8 mouse cellular contexts compared by ENCODE assay signal in the genomic region with DNA sequence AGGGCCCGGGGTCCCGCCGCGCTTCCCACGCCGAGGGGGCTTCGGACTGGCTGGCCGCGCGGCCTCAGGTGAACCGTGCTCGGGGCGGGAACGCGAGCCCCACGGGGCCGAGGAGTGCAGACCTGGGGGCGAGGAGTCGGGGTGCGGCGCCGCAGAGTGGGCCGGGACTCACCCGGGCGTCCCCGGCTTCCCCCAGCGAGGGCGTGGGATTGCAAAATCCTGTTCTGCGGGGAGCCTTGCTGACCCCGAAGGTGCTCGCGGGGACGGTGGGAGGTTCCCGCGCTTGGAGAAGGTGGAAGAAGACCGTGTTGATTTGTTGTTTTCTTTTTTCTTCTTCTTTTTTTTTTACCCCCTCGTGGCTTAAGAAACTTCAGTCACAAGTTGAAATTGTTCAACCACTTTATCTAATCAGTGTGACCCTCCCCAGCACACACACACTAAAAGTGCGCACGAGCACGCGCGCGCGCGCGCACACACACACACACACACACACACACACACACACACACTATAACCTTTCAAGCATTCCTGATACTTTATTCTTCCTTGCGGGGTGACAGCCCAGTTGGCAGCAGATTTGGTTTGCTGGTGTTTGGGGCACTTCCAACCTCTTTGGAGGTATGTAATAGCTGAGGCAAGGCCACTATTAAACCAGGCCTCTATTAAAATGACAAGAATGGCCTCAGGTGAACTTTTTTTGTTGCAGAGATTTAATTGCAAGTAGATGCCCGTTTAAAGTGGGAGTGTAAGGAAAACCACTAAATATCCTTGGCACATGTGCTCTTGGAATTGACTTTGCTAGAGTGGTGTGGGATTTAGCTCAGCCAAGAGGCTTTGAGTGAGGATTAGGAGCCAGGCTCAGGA. TPM values are rescaled to one million over a fixed set of nuclear protein-coding genes. Genes with fewer than 3 reads are reported as not detected.
DNase-seq lines count a peak whose midpoint lies in the region; ATAC-seq lines count a peak whose summit lies in the region.

No protein-coding gene starts in this region.

- peak; percentile 19 for DNase-seq in right cerebral cortex, adult 18-20 months
- no peak for DNase-seq in right cerebral cortex, postnatal 36 days (ENCODE audit: low spot score in 2 of 2)
- peak; percentile 71 for DNase-seq in cerebellum, adult 11-12 months
- DNase-seq in induced T-regulatory cell, adult 2 months (ENCODE audit: low read depth) = peak; percentile 58
- no peak for DNase-seq in liver, embryonic 13.5 days
- no peak for DNase-seq in neural tube, embryonic 11.5 days (ENCODE audit: low spot score)
- peak; percentile 33 for DNase-seq in yolk sac, embryonic 10.5 days (ENCODE audit: low spot score)

- H3K9me3 ChIP-seq in forebrain, embryonic 15.5 days = no peaks in the 10 kb centered on the region
- H3K9me3 ChIP-seq in liver, embryonic 13.5 days (replicated peaks) = no peaks in the 10 kb centered on the region
- H3K9me3 ChIP-seq in neural tube, embryonic 11.5 days (ENCODE audit: control insufficient read depth, low read length) = no peaks in the 10 kb centered on the region

- H3K9ac ChIP-seq in forebrain, embryonic 15.5 days (replicated peaks) = peak overlapping the region; percentile 76
- peak overlapping the region; percentile 92 for H3K9ac ChIP-seq in liver, embryonic 13.5 days
- peak overlapping the region; percentile 80 for H3K9ac ChIP-seq in neural tube, embryonic 11.5 days (ENCODE audit: low read length)

- no peak for ATAC-seq in forebrain, embryonic 15.5 days (replicated peaks)
- ATAC-seq in liver, embryonic 13.5 days (ENCODE audit: low read depth) = peak; percentile 1; the same call in 1 of the 2 replicates
- peak; percentile 16 for ATAC-seq in neural tube, embryonic 11.5 days (ENCODE audit: insufficient read depth, low FRiP score, low TSS enrichment)

- under 1% methylated on average over 48 of the region's 48 CpGs for WGBS in forebrain, embryonic 15.5 days
- under 1% methylated on average over 48 of the region's 48 CpGs for WGBS in liver, embryonic 13.5 days (ENCODE audit: insufficient replicate concordance)
- WGBS in neural tube, embryonic 11.5 days = under 1% methylated on average over 48 of the region's 48 CpGs

- H3K36me3 ChIP-seq in forebrain, embryonic 15.5 days = no peaks in the 10 kb centered on the region
- no peaks in the 10 kb centered on the region for H3K36me3 ChIP-seq in liver, embryonic 13.5 days
- H3K36me3 ChIP-seq in neural tube, embryonic 11.5 days (ENCODE audit: control insufficient read depth, insufficient read depth, low read length) = no peaks in the 10 kb centered on the region

- no peaks in the 10 kb centered on the region for H3K27me3 ChIP-seq in forebrain, embryonic 15.5 days
- H3K27me3 ChIP-seq in liver, embryonic 13.5 days = peaks cover 11% of the 10 kb centered on the region
- H3K27me3 ChIP-seq in neural tube, embryonic 11.5 days (ENCODE audit: control insufficient read depth, insufficient read depth, low read length) = no peaks in the 10 kb centered on the region

- peak overlapping the region; percentile 91 for H3K4me3 ChIP-seq in forebrain, embryonic 15.5 days
- peak overlapping the region; percentile 92 for H3K4me3 ChIP-seq in liver, embryonic 13.5 days (replicated peaks)
- H3K4me3 ChIP-seq in neural tube, embryonic 11.5 days (ENCODE audit: low read depth, low read length) = peak overlapping the region; percentile 78

- peak overlapping the region; percentile 97 for H3K4me2 ChIP-seq in forebrain, embryonic 15.5 days (replicated peaks)
- H3K4me2 ChIP-seq in liver, embryonic 13.5 days = peak overlapping the region; percentile 100
- H3K4me2 ChIP-seq in neural tube, embryonic 11.5 days (ENCODE audit: low read depth) = peak overlapping the region; percentile 65

- peaks cover 30% of the 10 kb centered on the region for H3K4me1 ChIP-seq in forebrain, embryonic 15.5 days
- peaks cover 52% of the 10 kb centered on the region for H3K4me1 ChIP-seq in liver, embryonic 13.5 days (replicated peaks)
- H3K4me1 ChIP-seq in neural tube, embryonic 11.5 days (ENCODE audit: control insufficient read depth, insufficient read depth, low read length) = peaks cover 10% of the 10 kb centered on the region; the same call in 1 of the 2 replicates

- peak overlapping the region; percentile 54; the same call in 1 of the 2 replicates for H3K27ac ChIP-seq in forebrain, embryonic 15.5 days (replicated peaks)
- H3K27ac ChIP-seq in liver, embryonic 13.5 days = peak overlapping the region; percentile 69
- no peak overlapping the region for H3K27ac ChIP-seq in neural tube, embryonic 11.5 days (ENCODE audit: low read depth, low read length)

RNA-seq across cellular contexts. Expression of a gene that starts 3.1 kb away (rescaled TPM):
- polyA plus RNA-seq in forebrain, embryonic 15.5 days (2015; fragmentation: Nextera tagmentation; extraction: Ambion mirVana) = 29.9 and 31.5 TPM in 2 replicates
- 29.5 and 34.7 TPM in 2 replicates for polyA plus RNA-seq in liver, embryonic 13.5 days (2015; fragmentation: Nextera tagmentation; extraction: Ambion mirVana)
- 57.2 and 59.2 TPM in 2 replicates for polyA plus RNA-seq in neural tube, embryonic 11.5 days (2014; fragmentation: Nextera tagmentation; extraction: Ambion mirVana)

Comparison
In these comparisons a context has a peak if more than half of its experiments do, and no peak if none do; other contexts are left out.
1. DNase-seq: peak in right cerebral cortex, adult 18-20 months (single experiment), cerebellum, adult 11-12 months (single experiment), induced T-regulatory cell, adult 2 months (single experiment) and yolk sac, embryonic 10.5 days (single experiment); none in right cerebral cortex, postnatal 36 days (0 of 2), liver, embryonic 13.5 days (single experiment) and neural tube, embryonic 11.5 days (single experiment).
2. Peak in every context shown above with its lines, with median percentiles within 50 percentile points of each other: H3K4me2 ChIP-seq, H3K4me3 ChIP-seq and H3K9ac ChIP-seq.